Mouse (Mus musculus): Measurements from ENCODE around the gene AC124108.1. TPM values are rescaled to one million over a fixed set of nuclear protein-coding genes. Genes with fewer than 3 reads are reported as not detected.

The AC124108.1 gene
- total and polyA plus RNA-seq, 2 experiments, result not detected

- no peaks in the 10 kb centered on the region for H3K36me3 ChIP-seq (ENCODE audit: control insufficient read depth, insufficient read depth, low read length)
- TF ChIP-seq POLR2A (IDR thresholded peaks at IDR 0.05; ENCODE audit: extremely low read depth, insufficient read depth, low read length) (no peak), CTCF (IDR thresholded peaks at IDR 0.05; ENCODE audit: low read depth, low read length) (0 out of 2 replicates have a peak, but pooled peaks have one; percentile 2)
- H3K27me3 ChIP-seq (ENCODE audit: control insufficient read depth, insufficient read depth, low read length), result no peaks in the 10 kb centered on the region
- WGBS, result 37% methylated on average over 11 of the region's 11 CpGs
- no peak overlapping the region for H3K9ac ChIP-seq (ENCODE audit: low read depth, low read length)
- DNase-seq (ENCODE audit: extremely low read depth, low read depth, low spot score), result no peak
- H3K27ac ChIP-seq (replicated peaks; ENCODE audit: insufficient read depth, low read depth, low read length), result no peak overlapping the region
- no peaks in the 10 kb centered on the region for H3K4me1 ChIP-seq (ENCODE audit: control insufficient read depth, insufficient read depth, low read length)
- no peaks in the 10 kb centered on the region for H3K79me2 ChIP-seq (ENCODE audit: control insufficient read depth, insufficient read depth, low read length)
- H3K4me3 ChIP-seq (ENCODE audit: insufficient read depth, low read depth, low read length), result no peak overlapping the region
Measured at GRCm38 (mm10) chr1:132200562-132201510, 9.6 kb downstream of the AC124108.1 start.

- Histone ChIP-seq H3K79me2 (ENCODE audit: control insufficient read depth, insufficient read depth, low read length) (no peaks in the 10 kb centered on the region), H3K4me1 (ENCODE audit: control insufficient read depth, insufficient read depth, low read length) (no peaks in the 10 kb centered on the region), H3K27ac (replicated peaks; ENCODE audit: insufficient read depth, low read depth, low read length) (no peak overlapping the region), H3K27me3 (ENCODE audit: control insufficient read depth, insufficient read depth, low read length) (no peaks in the 10 kb centered on the region), H3K36me3 (ENCODE audit: control insufficient read depth, insufficient read depth, low read length) (no peaks in the 10 kb centered on the region), H3K9ac (ENCODE audit: low read depth, low read length) (no peak overlapping the region), H3K4me3 (ENCODE audit: insufficient read depth, low read depth, low read length) (no peak overlapping the region)
- 43% methylated on average over 4 of the region's 4 CpGs for WGBS
- TF ChIP-seq POLR2A (IDR thresholded peaks at IDR 0.05; ENCODE audit: extremely low read depth, insufficient read depth, low read length) (no peak), CTCF (IDR thresholded peaks at IDR 0.05; ENCODE audit: low read depth, low read length) (no peak)
- DNase-seq (ENCODE audit: extremely low read depth, low read depth, low spot score), result no peak
Measured at GRCm38 (mm10) chr1:132201511-132201860, 10.2 kb downstream of the AC124108.1 start.

DNA sequence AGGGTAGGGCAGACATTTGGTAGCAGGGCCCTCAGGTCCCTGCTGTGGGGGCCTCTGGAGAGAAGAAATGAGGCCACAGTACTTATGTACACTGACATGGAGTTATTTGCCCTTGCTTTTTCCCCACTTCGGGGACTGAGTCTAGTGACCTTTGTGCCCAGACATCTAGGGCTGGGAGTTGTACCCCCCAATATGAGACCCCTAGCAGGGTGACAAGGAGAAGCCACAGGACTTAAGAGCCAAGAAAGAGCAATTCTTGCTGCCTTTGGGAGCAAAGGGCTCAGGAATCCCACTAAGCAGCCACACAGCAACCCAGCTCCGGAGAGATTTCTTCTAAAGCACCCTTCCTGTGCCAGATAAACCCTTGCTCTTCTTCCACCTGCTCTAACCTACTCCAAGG, 10.7 kb downstream of the AC124108.1 start:
- Histone ChIP-seq H3K27ac (replicated peaks; ENCODE audit: insufficient read depth, low read depth, low read length) (no peak overlapping the region), H3K4me3 (ENCODE audit: insufficient read depth, low read depth, low read length) (no peak overlapping the region), H3K79me2 (ENCODE audit: control insufficient read depth, insufficient read depth, low read length) (no peaks in the 10 kb centered on the region), H3K4me1 (ENCODE audit: control insufficient read depth, insufficient read depth, low read length) (no peaks in the 10 kb centered on the region), H3K36me3 (ENCODE audit: control insufficient read depth, insufficient read depth, low read length) (no peaks in the 10 kb centered on the region), H3K27me3 (ENCODE audit: control insufficient read depth, insufficient read depth, low read length) (no peaks in the 10 kb centered on the region), H3K9ac (ENCODE audit: low read depth, low read length) (no peak overlapping the region)
- TF ChIP-seq POLR2A (IDR thresholded peaks at IDR 0.05; ENCODE audit: extremely low read depth, insufficient read depth, low read length) (no peak), CTCF (IDR thresholded peaks at IDR 0.05; ENCODE audit: low read depth, low read length) (no peak)
- 26% methylated on average over 2 of the region's 2 CpGs for WGBS
- DNase-seq (ENCODE audit: extremely low read depth, low read depth, low spot score), result no peak

GRCm38 (mm10) chr1:132202771-132203170, 11.5 kb downstream of the AC124108.1 start:
- H3K9ac ChIP-seq (ENCODE audit: low read depth, low read length), result no peak overlapping the region
- H3K79me2 ChIP-seq (ENCODE audit: control insufficient read depth, insufficient read depth, low read length), result no peaks in the 10 kb centered on the region
- no peaks in the 10 kb centered on the region for H3K36me3 ChIP-seq (ENCODE audit: control insufficient read depth, insufficient read depth, low read length)
- DNase-seq (ENCODE audit: extremely low read depth, low read depth, low spot score), result no peak
- no peak overlapping the region for H3K4me3 ChIP-seq (ENCODE audit: insufficient read depth, low read depth, low read length)
- 91% methylated on average over 5 of the region's 5 CpGs for WGBS
- TF ChIP-seq CTCF (IDR thresholded peaks at IDR 0.05; ENCODE audit: low read depth, low read length), result no peak
- TF ChIP-seq POLR2A (IDR thresholded peaks at IDR 0.05; ENCODE audit: extremely low read depth, insufficient read depth, low read length), result no peak
- H3K27ac ChIP-seq (replicated peaks; ENCODE audit: insufficient read depth, low read depth, low read length), result no peak overlapping the region
- H3K4me1 ChIP-seq (ENCODE audit: control insufficient read depth, insufficient read depth, low read length), result no peaks in the 10 kb centered on the region
- no peaks in the 10 kb centered on the region for H3K27me3 ChIP-seq (ENCODE audit: control insufficient read depth, insufficient read depth, low read length)

DNA sequence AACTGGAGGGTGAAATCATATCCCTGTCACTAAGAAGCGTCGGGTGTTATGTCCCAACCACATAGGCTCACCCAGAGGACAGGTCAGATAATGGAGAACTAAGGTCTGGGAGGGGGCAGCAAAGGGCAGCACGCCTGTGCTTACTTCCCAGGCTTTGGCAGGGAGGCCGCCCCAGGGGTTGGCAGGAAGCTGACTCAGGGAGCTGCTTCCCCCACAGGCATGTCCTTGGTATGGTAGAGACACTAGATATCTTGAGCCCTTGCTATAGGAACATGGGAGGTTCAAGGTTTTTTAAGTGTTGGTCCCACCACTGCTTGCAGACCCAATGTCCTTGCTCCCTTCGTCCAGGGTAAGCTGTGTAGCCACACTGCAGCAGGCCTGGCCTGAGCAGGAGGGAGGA, 14.7 kb downstream of the AC124108.1 start:
- Histone ChIP-seq H3K36me3 (ENCODE audit: control insufficient read depth, insufficient read depth, low read length) (no peaks in the 10 kb centered on the region), H3K27me3 (ENCODE audit: control insufficient read depth, insufficient read depth, low read length) (peaks cover 4% of the 10 kb centered on the region; the same call in 1 of the 2 replicates), H3K79me2 (ENCODE audit: control insufficient read depth, insufficient read depth, low read length) (no peaks in the 10 kb centered on the region), H3K4me3 (ENCODE audit: insufficient read depth, low read depth, low read length) (no peak overlapping the region), H3K27ac (replicated peaks; ENCODE audit: insufficient read depth, low read depth, low read length) (no peak overlapping the region), H3K9ac (ENCODE audit: low read depth, low read length) (no peak overlapping the region), H3K4me1 (ENCODE audit: control insufficient read depth, insufficient read depth, low read length) (no peaks in the 10 kb centered on the region)
- WGBS, result 63% methylated on average over 5 of the region's 5 CpGs
- TF ChIP-seq CTCF (IDR thresholded peaks at IDR 0.05; ENCODE audit: low read depth, low read length) (no peak), POLR2A (IDR thresholded peaks at IDR 0.05; ENCODE audit: extremely low read depth, insufficient read depth, low read length) (no peak)
- no peak for DNase-seq (ENCODE audit: extremely low read depth, low read depth, low spot score)

- Histone ChIP-seq H3K4me3 (ENCODE audit: insufficient read depth, low read depth, low read length) (no peak overlapping the region), H3K36me3 (ENCODE audit: control insufficient read depth, insufficient read depth, low read length) (no peaks in the 10 kb centered on the region), H3K27ac (replicated peaks; ENCODE audit: insufficient read depth, low read depth, low read length) (no peak overlapping the region), H3K79me2 (ENCODE audit: control insufficient read depth, insufficient read depth, low read length) (no peaks in the 10 kb centered on the region), H3K9ac (ENCODE audit: low read depth, low read length) (no peak overlapping the region), H3K27me3 (ENCODE audit: control insufficient read depth, insufficient read depth, low read length) (peaks cover 4% of the 10 kb centered on the region; the same call in 1 of the 2 replicates), H3K4me1 (ENCODE audit: control insufficient read depth, insufficient read depth, low read length) (no peaks in the 10 kb centered on the region)
- WGBS, result 84% methylated on average over 3 of the region's 3 CpGs
- TF ChIP-seq POLR2A (IDR thresholded peaks at IDR 0.05; ENCODE audit: extremely low read depth, insufficient read depth, low read length), result no peak
- no peak for TF ChIP-seq CTCF (IDR thresholded peaks at IDR 0.05; ENCODE audit: low read depth, low read length)
- no peak for DNase-seq (ENCODE audit: extremely low read depth, low read depth, low spot score)
Measured at GRCm38 (mm10) chr1:132206828-132207227, 15.6 kb downstream of the AC124108.1 start.

Data from liver, adult 2 months (tissue).